Mouse (Mus musculus) thymus, postnatal 14 days (tissue): ENCODE results near the gene Dlx3.

Source experiments
- DNase-seq: peaks from one replicate; pipeline ENCODE4 v3.0.0; 2021

Dlx3 gene

DNA sequence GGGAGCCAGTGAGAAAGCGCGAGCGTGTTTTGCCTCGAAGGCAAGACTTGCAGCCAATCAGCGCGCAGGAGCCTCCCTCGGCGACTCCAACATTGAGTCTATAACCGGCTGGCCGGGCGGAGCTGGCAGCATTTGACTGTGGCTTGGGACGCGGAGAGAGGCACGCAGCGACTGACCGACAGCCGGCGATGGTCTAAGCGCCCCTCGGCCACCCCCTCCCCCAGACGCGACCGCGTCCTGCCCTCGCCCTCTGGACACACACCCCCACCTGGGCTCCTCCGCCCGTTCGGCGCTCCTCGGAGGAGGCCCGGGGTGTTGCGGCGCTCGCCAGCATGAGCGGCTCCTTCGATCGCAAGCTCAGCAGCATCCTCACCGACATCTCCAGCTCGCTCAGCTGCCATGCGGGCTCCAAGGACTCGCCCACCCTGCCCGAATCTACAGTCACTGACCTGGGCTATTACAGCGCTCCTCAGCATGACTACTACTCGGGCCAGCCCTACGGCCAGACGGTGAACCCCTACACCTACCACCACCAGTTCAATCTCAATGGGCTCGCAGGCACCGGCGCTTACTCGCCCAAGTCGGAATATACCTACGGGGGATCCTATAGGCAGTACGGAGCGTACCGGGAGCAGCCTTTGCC, at the start of gene Dlx3:
Gene Dlx3, plus strand, starts transcription at position 130 of the 643 bp plus-strand sequence.
- DNase-seq = no peak

DNA sequence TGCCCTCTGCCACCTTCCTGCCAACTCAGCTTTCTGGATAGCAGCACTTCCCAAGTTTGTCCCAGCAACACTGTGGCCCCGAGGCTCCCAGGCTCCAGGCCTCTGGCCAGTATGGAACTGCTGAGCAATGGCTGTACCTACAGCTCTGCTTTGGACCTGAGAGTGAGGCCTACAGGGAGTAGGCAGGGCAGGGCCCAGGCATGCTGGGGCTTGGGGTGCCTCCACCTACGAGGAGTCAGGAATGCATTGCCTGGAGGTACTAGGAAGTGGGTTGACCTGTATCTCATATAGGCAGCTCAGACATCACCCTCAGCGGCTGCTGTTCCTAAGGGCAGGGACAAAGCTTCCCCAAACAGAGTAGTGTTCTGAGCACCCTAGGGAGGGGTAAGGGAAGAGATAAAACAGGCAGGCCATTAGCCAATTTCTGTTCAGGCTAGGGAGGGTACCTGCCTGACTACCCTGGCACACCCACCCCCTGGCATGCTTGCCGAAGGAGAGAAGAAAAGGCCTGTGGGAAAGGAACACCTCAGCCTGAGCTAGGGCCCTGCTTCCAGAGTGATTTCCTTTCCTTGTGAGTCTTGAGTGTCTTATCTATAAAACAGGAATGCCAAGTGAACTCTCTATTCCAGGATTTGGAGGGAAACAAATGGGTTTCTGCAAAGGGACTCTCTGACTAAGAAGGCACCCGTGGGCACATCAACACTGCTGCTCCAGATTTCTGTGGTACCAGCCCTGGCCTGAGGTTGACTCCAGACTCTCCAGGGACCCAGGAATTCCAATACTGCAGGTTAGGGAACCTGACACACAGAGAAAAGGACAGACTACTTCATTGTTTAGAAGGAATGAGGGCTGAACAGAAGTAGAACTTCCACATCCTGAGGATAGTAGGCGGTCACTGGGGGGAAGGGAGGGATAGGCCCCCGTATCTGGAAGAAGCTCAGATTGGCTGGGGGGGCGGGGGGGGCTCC, 49.5 kb upstream of the Dlx3 start:
- DNase-seq = no peak

DNA sequence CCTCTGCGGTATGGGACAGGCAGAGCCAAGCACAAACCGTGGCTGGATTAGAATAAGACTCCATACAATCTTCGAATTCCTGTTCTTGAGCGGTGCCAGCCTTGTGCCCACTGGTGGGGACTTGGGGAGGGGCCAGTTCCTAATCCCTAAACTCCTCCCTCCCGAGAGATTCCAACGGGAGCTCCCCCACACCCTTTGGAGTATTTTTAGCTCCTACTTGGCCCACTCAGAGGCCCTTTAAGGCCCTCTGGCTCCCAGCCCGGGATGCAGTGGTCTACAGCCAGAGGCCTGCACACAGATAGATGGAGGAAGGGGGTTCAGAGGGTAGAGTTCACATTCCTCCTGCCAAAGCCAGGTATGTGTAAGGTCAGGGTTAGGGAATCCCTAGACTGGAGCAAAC, 48.7 kb upstream of the Dlx3 start:
- no peak for DNase-seq

DNA sequence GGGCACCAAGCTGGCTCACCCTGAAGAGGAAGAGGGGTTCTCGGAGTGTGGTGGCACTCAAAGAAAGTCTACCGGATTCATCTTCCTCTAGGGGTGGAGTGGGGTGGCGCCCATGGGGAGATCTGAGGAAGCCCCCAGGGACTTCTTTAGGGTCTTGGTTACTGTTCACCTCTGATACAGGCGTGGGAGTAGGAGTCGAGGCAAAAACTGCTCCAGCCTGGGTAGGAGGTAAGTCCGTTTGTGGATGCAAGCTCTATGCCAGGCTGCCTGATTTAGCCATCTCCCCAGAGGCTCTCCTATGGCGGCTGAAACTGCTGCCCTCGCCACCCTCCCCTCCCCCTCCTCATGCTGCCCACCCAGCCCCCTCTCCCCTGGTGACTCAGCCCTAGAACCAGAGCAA, 47.8 kb upstream of the Dlx3 start:
- DNase-seq = no peak

DNA sequence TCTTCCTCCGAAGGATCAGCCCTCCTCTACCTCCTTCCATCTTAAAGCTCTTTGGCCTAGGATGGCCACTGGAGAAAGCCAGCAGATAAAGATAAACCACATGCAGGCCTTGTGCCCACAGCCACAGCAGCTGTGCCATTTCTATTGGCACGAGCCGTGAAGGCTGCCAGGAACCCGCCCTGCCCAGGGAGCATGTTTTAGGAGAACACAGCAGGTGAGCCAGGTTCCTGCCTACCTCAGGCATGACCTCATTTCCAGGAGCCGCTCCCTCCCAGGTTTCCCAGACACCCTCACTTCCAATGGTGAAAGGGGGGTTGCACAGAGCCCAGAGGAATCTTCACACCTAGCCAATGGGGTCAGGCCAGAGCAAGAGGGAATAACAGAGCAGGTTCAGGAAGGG, 47.1 kb upstream of the Dlx3 start:
- DNase-seq = no peak

DNA sequence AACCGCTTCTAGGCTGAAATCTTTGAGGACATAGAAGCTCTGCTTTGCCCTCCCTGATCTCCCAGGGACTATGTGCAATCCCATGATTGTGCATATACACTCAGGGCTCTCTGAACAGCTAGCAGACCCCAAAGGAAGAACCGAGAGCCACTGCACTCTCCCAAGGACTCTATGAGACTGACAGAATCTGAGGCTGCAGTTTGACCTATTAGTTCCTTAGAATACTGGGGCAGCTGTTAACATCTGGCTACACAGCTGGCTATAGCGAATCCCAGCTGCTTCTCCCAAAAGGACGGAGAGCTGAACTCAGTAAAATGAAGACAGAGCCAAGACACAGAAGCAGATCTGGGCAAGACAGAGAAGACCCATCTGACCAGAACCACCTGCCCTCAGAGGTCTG, 46.1 kb upstream of the Dlx3 start:
- DNase-seq = no peak

DNA sequence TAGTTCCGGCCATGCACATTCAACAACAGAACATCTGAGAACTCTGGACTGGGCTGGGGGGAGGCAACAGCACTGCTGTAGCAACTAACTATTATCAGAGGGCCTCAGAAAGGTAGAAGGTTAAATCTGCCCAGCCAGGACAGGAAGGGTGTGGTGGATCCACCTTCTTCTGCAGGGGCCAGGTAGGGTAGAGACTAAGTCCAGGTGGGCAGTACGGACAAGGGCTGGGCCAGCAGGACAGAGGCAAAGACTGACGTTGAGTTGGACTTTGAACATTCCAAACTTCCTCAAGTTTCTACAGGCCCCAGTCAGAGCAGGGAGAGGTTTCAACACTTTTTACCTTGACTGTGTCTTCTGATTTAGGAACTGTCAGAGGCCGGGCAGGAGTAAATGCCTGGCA, 45.2 kb upstream of the Dlx3 start:
- DNase-seq = no peak

DNA sequence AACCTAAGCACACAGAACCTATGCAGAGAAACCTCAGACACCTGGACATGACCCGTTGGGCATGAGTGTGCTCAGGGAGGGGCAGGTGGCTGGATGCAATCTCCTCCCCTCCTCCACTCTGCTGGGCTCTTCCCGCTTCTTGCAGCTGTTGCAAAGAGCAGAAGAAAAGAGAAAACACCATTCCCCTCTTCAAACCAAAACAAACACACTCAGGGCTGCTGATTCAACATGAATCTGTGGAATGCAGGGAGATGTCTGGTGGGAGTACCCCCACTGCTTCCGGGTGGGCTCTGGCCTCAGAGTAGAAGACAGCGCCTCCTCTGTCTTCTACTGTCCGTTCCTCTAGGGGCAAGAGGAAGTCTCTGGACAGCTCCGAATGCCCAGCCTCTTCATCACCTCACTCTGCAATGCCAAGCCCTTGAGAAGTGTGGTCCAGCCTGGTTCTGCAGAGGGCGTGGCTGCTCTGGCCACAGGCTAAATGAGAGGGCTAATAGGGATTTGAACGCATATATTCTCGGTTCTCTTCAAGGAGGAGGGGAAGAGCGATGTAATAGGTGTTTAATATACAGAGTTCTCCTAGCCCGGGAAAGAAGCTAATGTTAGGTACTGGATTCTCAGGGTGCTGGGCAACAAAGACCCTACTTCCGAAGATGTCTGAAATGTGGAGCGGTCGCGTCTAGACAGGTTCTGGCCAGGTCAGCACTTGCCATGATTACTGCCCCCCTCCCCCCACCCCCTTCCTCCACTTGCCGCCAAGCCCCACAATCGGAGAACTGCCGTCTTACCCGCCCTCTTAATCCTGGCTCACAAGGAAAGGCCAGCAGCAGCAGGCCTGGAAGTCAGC, 44.5 kb upstream of the Dlx3 start:
- DNase-seq = no peak

DNA sequence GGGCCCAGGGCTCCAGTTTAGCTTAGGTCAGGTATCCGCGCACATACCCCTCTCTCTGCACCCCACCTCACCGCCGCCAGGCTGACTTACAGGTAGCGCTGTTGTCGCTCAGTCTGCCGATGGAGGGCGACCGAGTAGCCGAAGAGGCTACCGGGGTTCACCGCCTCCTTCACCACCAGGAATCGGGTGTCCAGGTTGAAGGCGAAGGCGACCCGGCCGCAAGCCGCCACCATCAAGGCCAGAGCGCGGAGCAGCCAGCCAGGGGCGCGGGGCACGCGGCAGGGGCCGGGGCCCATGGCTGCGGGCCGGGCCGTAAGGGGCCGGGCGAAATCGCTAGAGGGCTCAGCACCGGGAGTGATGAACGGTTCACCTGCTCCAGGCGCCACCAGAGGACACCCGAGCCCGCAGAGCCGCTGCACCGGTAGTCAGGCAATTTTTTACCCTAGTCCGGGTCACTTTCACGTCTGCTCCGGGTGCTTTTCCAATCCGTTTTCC, 43.8 kb upstream of the Dlx3 start:
- DNase-seq = peak; percentile 74

DNA sequence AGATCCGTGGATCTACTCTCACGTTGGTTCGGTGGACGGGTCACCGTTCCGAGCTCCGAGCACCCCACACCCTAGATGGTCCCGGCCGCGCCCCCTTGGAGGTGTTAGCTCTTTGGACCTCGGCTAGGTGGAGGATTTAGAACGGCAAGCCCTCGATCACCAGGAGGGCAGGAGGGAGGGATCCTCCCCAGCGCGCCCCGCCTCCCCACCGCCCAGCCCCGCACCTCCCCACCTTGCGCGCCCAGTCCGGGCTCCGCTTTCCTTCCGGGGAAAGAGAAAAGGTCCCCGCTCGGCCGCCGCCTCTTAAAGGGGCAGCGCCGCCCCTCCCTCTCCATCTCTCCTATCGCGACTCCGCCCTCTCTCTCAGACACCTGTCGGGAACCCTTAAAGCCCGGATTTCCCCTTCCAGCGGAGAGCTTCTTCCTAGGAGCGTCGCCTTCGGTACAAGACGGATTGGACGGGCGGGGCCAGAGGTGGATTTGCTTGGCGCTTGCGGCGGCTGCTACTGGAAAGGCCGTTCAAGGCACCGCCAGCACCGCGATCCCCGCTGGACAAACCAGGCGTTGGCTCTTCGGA, 43.3 kb upstream of the Dlx3 start, which contains the start of gene Itga3:
Gene Itga3, minus strand, starts transcription at position 266 of the 576 bp plus-strand sequence.
- peak; percentile 69 for DNase-seq

DNA sequence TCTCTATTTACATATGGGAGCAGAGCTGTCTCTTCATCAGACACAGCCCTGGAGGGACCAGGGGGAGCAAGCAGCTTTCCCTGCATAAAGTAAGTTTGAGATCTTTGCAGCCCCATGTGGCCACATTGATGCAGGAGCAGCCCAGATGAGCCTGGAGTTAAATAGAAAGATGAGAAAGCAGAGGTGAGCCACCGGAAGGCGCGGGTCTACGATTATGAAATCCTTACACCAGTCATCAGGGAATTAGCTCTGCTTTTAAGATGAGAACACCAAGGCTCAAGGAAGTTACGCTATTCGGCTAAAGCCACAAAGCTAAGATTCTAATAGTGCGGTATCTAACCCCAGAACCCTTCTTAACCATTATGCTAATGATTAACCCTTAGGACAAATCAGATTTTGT, 42.0 kb upstream of the Dlx3 start:
- no peak for DNase-seq

DNA sequence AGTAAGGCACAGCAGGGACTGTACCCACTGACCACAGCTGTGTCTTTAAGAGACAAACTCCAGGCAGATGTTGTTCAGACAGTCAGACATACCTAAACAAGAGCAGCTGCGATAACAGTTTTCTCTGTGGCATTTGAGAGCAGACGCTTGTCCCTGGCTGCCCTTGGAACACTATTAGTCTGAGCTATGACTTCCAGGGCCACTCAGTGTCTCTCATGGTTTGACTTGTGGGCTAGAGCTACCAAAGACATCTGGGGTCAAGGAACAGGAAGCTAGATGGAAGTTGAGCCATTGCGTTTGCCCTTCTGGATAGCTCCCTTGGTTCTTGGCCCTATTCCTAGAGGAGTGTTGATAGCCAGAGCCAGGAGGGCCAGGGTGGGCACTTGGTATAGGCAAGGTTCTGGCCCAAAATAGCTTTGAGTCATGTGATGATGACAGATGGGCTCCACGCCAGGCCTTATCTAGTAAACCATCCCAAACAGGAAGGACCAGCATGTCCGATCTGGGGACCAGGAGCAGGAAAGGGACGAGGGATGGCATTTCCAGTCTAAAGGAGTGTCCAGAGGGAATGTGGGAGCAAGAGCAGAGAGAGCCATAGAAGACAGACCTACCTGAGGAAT, 40.6 kb upstream of the Dlx3 start:
- DNase-seq = no peak

DNA sequence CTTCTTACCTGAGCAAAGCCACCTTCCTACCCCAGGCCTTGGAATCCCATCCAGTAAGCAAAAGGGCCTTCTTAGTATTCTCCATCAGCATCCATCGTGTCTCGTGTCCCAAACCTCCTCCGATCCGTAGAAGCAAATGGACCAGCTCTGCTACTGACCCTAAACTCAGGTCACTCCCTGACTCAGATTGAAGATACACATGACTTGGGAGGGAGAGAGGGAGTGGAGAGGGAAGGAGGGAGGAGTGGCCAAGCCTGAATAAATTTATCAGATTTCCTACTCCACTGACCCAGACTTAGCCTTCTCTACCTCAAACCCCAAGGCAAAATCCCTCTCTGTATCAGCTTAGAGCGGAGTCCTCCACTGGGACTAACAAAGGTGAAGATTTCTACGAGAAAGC, 39.1 kb upstream of the Dlx3 start:
- no peak for DNase-seq

DNA sequence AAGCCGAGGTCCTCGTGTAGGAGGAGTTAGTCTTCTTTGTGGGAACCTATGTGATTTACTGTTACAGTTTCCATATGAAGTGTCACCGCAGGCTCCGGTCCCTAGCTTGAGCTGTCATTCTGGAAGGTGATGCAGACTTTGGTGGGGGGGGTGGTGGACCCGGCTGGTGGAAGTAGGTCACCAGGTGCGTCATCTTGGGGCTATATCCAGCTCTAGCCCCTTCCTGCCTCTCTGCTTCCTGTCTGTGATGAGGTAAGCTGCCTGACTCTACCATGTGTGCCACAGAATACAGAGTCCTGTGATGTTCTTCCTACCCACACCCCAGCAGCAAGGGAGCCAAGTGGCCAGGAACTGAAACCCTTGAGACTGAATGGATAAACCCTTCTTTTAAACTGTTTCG, 37.0 kb upstream of the Dlx3 start:
- peak; percentile 77 for DNase-seq

DNA sequence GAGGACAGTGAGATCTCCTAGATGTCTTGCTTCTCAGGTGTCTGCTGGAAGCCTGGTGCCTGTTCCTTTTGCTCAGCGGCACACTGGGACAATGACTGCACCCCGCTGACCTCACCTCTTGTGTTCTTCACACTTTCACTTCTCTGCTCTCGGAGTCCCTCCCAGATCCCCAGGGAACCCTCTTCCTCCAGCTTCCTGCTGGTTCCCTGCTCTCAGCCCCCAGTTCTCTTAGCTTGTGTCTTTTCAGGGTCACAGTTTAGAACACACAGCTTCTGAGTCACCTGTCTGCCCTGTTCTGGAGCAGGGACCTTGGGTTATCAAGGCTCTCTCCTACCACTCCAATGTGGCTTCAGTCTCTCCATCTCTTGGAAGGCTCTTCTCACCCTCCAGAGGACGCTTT, 35.7 kb upstream of the Dlx3 start:
- no peak for DNase-seq

DNA sequence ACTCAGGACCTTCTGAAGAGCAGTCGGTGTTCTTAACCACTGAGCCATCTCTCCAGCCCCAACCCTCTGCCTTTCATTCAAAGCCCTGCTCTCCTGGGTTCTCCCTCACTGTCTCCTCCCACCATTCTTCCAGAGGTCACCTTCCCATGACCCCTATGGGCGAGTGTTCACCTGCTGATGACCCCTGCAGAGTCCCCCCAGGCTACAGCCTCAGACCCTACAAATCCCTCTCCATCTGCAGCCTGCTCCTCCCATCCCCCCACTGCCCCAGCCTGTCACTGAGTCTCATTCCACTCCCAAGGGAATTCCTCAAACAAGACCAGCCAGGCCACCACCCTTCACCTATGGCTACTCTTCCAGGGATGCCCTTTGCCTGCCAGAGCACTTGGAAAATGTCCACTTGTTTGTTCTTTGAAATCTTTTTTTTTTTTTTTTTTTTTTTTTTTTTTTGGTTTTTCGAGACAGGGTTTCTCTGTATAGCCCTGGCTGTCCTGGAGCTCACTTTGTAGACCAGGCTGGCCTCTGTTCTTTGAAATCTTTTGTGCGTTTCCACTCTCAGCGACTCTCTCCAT, 35.0 kb upstream of the Dlx3 start:
- DNase-seq = no peak

DNA sequence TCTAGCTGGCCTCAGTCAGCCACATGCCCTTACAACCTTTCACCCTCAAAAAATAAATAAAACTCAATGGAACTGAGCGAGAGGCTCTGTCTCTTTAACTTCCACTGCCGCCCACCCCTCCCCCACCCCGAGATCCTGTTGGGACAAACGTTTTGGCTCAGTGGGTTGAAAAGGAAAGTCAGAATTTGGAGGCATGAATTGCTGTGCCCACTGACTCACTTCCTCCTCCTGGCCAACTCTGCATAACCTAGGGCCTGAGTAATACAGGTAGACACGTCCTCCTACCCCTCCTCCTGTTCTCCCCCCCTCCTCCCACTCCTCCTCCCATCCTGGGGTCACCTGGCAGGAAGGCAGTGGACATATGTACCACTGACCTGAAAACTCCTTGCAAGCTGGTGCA, 34.2 kb upstream of the Dlx3 start:
- no peak for DNase-seq

DNA sequence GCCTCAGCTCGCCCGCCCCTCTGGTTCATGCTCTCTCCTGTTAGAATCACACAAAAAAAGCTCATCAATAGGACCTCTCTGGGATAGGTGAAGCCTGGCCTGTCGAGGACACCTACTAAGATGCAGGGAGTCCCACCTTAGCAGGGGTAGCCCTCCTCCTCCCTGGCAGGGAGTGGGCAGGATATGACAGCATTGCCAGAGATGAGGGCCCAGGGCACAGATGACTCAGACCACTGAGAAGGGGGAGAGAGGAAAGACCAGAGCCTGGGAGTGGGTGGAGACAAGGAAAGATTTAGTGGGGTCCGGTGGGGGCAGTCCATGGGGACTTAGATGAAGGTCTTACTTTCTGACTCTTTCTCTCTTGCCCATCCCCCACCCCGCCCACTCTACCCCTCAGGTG, 33.7 kb upstream of the Dlx3 start:
- DNase-seq = no peak

DNA sequence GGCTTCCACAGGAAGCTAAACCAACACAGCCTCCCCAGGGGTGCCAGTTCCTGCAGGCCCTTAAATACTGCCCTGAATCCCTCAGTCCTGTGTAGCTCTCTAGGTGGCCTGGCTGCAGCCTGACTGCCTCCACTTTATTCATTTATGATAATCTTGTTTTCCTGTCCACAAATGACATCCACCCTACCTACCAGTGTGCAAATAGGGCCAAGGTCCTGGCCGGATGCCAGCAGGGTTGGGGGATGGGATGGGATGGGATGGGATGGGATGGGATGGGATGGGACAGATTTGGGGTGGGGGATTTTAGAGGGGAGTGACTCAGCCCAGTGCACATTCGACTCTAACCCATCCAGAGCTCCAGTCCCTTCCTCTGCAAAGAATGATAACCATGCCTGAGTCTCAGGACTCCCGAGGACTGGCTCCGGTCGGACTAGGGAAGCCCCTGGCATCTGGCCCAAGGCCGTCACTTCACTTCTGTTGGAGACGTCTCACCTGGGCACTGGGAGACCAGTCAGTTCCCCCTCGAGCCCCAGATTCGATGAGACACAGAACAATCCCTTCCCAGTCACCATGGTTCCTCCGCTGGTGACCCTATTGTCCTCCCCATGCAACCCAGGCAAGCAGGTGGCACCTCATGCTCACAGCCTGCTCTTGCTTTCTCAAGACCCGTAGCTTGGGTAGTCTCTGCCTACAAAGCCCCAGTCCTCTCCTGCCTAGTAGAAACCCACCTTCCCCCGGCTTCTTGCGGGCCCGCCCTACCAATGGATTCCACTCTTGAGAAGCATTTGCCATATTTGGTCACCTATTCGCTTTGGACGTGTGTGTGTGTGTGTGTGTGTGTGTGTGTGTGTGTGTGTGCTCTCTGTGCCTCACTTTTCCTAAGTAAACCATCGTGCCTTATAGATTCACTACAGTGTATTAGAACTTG, 32.4 kb upstream of the Dlx3 start:
- DNase-seq = no peak

DNA sequence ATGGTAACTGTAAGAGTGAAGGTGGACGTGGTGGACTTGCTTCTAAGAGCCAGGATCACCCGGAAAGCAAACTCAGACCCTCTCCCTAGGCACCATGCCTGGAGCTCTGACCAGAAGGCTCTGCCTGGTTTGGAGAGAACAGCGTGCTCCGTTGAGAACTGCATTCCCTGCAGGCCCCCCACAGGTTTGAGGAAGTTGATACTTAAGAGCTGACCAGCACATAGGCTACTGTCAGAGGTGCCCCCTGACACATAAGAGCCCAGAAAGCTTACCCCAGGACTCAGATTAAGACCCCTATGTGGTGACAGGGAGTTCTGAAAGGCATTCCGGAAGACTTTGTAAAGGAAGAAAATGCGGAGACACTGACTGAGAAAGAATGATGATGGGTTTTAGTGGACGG, 31.6 kb upstream of the Dlx3 start:
- no peak for DNase-seq
